Mouse (Mus musculus) megakaryocyte, embryonic 14.5 days (primary cell): Measurements from ENCODE around the gene Tmem255b.

ENCODE experiments used
- FLI1 ChIP-seq: IDR thresholded peaks from 2 replicates; pipeline ENCODE4 v1.6.1; 2012; ENCODE audit warnings: low read length, inconsistent platforms, mixed read lengths
- GATA1 ChIP-seq: IDR thresholded peaks from 3 replicates; pipeline ENCODE4 v1.6.1; 2012; ENCODE audit warnings: mixed read lengths, low read length, inconsistent platforms, borderline replicate concordance

- no peak for TF ChIP-seq GATA1
- TF ChIP-seq FLI1: no peak
Observed at GRCm38 (mm10) chr8:13419111-13419639, 15.8 kb upstream of the Tmem255b start.
